Mouse (Mus musculus): ENCODE measurements around the gene Slfn2. TPM values are rescaled to one million over a fixed set of nuclear protein-coding genes. Genes with fewer than 3 reads are reported as not detected.
A peak's percentile ranks its signal among the peaks of the same experiment; 100 is the strongest.

The Slfn2 gene
- polyA plus RNA-seq, 1 experiment from 2014 or later, result 4.5 TPM

- no peak for ATAC-seq (ENCODE audit: insufficient number of reproducible peaks, insufficient read depth, low FRiP score, low read depth)
- no peak overlapping the region for H3K9ac ChIP-seq (ENCODE audit: low read length)
- H3K9me3 ChIP-seq (ENCODE audit: control insufficient read depth, low read length), result no peaks in the 10 kb centered on the region
- no peaks in the 10 kb centered on the region for H3K27me3 ChIP-seq (ENCODE audit: control insufficient read depth, insufficient read depth, low read length)
- H3K4me1 ChIP-seq (ENCODE audit: control insufficient read depth in 2 of 2, insufficient read depth in 2 of 2, low read length in 2 of 2), result peaks cover 7 to 13% of the 10 kb centered on the region in 2 experiments; a peak in 3 of 4 replicates
- H3K27ac ChIP-seq (replicated peaks in 1 of 2; ENCODE audit: control insufficient read depth in 1 of 2, insufficient read depth in 1 of 2, low read depth in 2 of 2, low read length in 2 of 2), result no peak overlapping the region
- no peak overlapping the region for H3K4me3 ChIP-seq (ENCODE audit: control insufficient read depth in 1 of 2, insufficient read depth in 1 of 2, low read depth in 1 of 2, low read length in 2 of 2)
- no peak overlapping the region for H3K4me2 ChIP-seq (ENCODE audit: low read length)
- 43% methylated on average over 3 of the region's 3 CpGs for WGBS
- no peaks in the 10 kb centered on the region for H3K36me3 ChIP-seq (ENCODE audit: control insufficient read depth, insufficient read depth, low read length)
Observed at GRCm38 (mm10) chr11:83063941-83064349, 967 bp upstream of the Slfn2 start.

- no peak overlapping the region; the same call in 1 of the 2 replicates for H3K9ac ChIP-seq (ENCODE audit: low read length)
- 15% methylated on average over 6 of the region's 6 CpGs for WGBS
- ATAC-seq (ENCODE audit: insufficient number of reproducible peaks, insufficient read depth, low FRiP score, low read depth), result no peak
- H3K4me3 ChIP-seq (ENCODE audit: control insufficient read depth in 1 of 2, insufficient read depth in 1 of 2, low read depth in 1 of 2, low read length in 2 of 2), result peak overlapping the region in 1 of 2 experiments; percentile 0; a peak in 2 of 4 replicates
- H3K36me3 ChIP-seq (ENCODE audit: control insufficient read depth, insufficient read depth, low read length), result no peaks in the 10 kb centered on the region
- peaks cover 7 to 13% of the 10 kb centered on the region in 2 experiments; a peak in 3 of 4 replicates for H3K4me1 ChIP-seq (ENCODE audit: control insufficient read depth in 2 of 2, insufficient read depth in 2 of 2, low read length in 2 of 2)
- no peak overlapping the region for H3K27ac ChIP-seq (replicated peaks in 1 of 2; ENCODE audit: control insufficient read depth in 1 of 2, insufficient read depth in 1 of 2, low read depth in 2 of 2, low read length in 2 of 2)
- no peaks in the 10 kb centered on the region for H3K9me3 ChIP-seq (ENCODE audit: control insufficient read depth, low read length)
- peak overlapping the region; percentile 26; the same call in 1 of the 2 replicates for H3K4me2 ChIP-seq (ENCODE audit: low read length)
- no peaks in the 10 kb centered on the region for H3K27me3 ChIP-seq (ENCODE audit: control insufficient read depth, insufficient read depth, low read length)
Observed at GRCm38 (mm10) chr11:83065441-83066344, 781 bp downstream of the Slfn2 start.

- Histone ChIP-seq H3K9ac (ENCODE audit: low read length) (peak overlapping the region; percentile 49), H3K9me3 (ENCODE audit: control insufficient read depth, low read length) (no peaks in the 10 kb centered on the region), H3K4me2 (ENCODE audit: low read length) (peak overlapping the region; percentile 56), H3K4me1 (ENCODE audit: control insufficient read depth in 2 of 2, insufficient read depth in 2 of 2, low read length in 2 of 2) (peaks cover 7 to 13% of the 10 kb centered on the region in 2 experiments; a peak in 3 of 4 replicates), H3K36me3 (ENCODE audit: control insufficient read depth, insufficient read depth, low read length) (no peaks in the 10 kb centered on the region), H3K4me3 (ENCODE audit: control insufficient read depth in 1 of 2, insufficient read depth in 1 of 2, low read depth in 1 of 2, low read length in 2 of 2) (peak overlapping the region; percentile 1 to 26; a peak in 3 of 4 replicates), H3K27me3 (ENCODE audit: control insufficient read depth, insufficient read depth, low read length) (no peaks in the 10 kb centered on the region), H3K27ac (replicated peaks in 1 of 2; ENCODE audit: control insufficient read depth in 1 of 2, insufficient read depth in 1 of 2, low read depth in 2 of 2, low read length in 2 of 2) (no peak overlapping the region; a peak in 1 of 4 replicates)
- ATAC-seq (ENCODE audit: insufficient number of reproducible peaks, insufficient read depth, low FRiP score, low read depth), result peak; percentile 86
- 42% methylated on average over 11 of the region's 11 CpGs for WGBS
Observed at GRCm38 (mm10) chr11:83066640-83067531, 2.0 kb downstream of the Slfn2 start.

GRCm38 (mm10) chr11:83067982-83068694, 3.2 kb downstream of the Slfn2 start:
- no peak for ATAC-seq (ENCODE audit: insufficient number of reproducible peaks, insufficient read depth, low FRiP score, low read depth)
- WGBS, result 75% methylated on average over 4 of the region's 4 CpGs
- H3K9me3 ChIP-seq (ENCODE audit: control insufficient read depth, low read length), result no peaks in the 10 kb centered on the region

GRCm38 (mm10) chr11:83070321-83070970, 5.5 kb downstream of the Slfn2 start:
- no peak for ATAC-seq (ENCODE audit: insufficient number of reproducible peaks, insufficient read depth, low FRiP score, low read depth)
- Histone ChIP-seq H3K4me1 (ENCODE audit: control insufficient read depth in 2 of 2, insufficient read depth in 2 of 2, low read length in 2 of 2) (peaks cover 4 to 13% of the 10 kb centered on the region in 2 experiments; a peak in 3 of 4 replicates), H3K36me3 (ENCODE audit: control insufficient read depth, insufficient read depth, low read length) (no peaks in the 10 kb centered on the region), H3K27me3 (ENCODE audit: control insufficient read depth, insufficient read depth, low read length) (no peaks in the 10 kb centered on the region), H3K4me2 (ENCODE audit: low read length) (no peak overlapping the region), H3K4me3 (ENCODE audit: control insufficient read depth in 1 of 2, insufficient read depth in 1 of 2, low read depth in 1 of 2, low read length in 2 of 2) (no peak overlapping the region), H3K27ac (replicated peaks in 1 of 2; ENCODE audit: control insufficient read depth in 1 of 2, insufficient read depth in 1 of 2, low read depth in 2 of 2, low read length in 2 of 2) (no peak overlapping the region), H3K9ac (ENCODE audit: low read length) (no peak overlapping the region), H3K9me3 (ENCODE audit: control insufficient read depth, low read length) (no peaks in the 10 kb centered on the region)
- WGBS, result 87% methylated on average over 15 of the region's 15 CpGs

More at GRCm38 (mm10) chr11:83067982-83068694, 3.2 kb downstream of the Slfn2 start:
- Histone ChIP-seq H3K4me3 (ENCODE audit: control insufficient read depth in 1 of 2, insufficient read depth in 1 of 2, low read depth in 1 of 2, low read length in 2 of 2) (no peak overlapping the region), H3K9ac (ENCODE audit: low read length) (no peak overlapping the region), H3K27me3 (ENCODE audit: control insufficient read depth, insufficient read depth, low read length) (no peaks in the 10 kb centered on the region), H3K36me3 (ENCODE audit: control insufficient read depth, insufficient read depth, low read length) (no peaks in the 10 kb centered on the region), H3K4me2 (ENCODE audit: low read length) (no peak overlapping the region), H3K27ac (replicated peaks in 1 of 2; ENCODE audit: control insufficient read depth in 1 of 2, insufficient read depth in 1 of 2, low read depth in 2 of 2, low read length in 2 of 2) (no peak overlapping the region), H3K4me1 (ENCODE audit: control insufficient read depth in 2 of 2, insufficient read depth in 2 of 2, low read length in 2 of 2) (peaks cover 7 to 13% of the 10 kb centered on the region in 2 experiments; a peak in 3 of 4 replicates)

- Histone ChIP-seq H3K36me3 (ENCODE audit: control insufficient read depth, insufficient read depth, low read length) (no peaks in the 10 kb centered on the region), H3K9ac (ENCODE audit: low read length) (no peak overlapping the region), H3K9me3 (ENCODE audit: control insufficient read depth, low read length) (no peaks in the 10 kb centered on the region), H3K4me3 (ENCODE audit: control insufficient read depth in 1 of 2, insufficient read depth in 1 of 2, low read depth in 1 of 2, low read length in 2 of 2) (no peak overlapping the region), H3K4me2 (ENCODE audit: low read length) (no peak overlapping the region), H3K4me1 (ENCODE audit: control insufficient read depth in 2 of 2, insufficient read depth in 2 of 2, low read length in 2 of 2) (peaks cover 2 to 10% of the 10 kb centered on the region in 2 experiments), H3K27ac (replicated peaks in 1 of 2; ENCODE audit: control insufficient read depth in 1 of 2, insufficient read depth in 1 of 2, low read depth in 2 of 2, low read length in 2 of 2) (peak overlapping the region; percentile 50 to 75), H3K27me3 (ENCODE audit: control insufficient read depth, insufficient read depth, low read length) (no peaks in the 10 kb centered on the region)
- WGBS, result 43% methylated on average over 3 of the region's 3 CpGs
- peak; percentile 78 for ATAC-seq (ENCODE audit: insufficient number of reproducible peaks, insufficient read depth, low FRiP score, low read depth)
Observed at GRCm38 (mm10) chr11:83077714-83078422, 13.0 kb downstream of the Slfn2 start.
